Mouse (Mus musculus): ENCODE measurements around the gene Kcnk12.

DNA sequence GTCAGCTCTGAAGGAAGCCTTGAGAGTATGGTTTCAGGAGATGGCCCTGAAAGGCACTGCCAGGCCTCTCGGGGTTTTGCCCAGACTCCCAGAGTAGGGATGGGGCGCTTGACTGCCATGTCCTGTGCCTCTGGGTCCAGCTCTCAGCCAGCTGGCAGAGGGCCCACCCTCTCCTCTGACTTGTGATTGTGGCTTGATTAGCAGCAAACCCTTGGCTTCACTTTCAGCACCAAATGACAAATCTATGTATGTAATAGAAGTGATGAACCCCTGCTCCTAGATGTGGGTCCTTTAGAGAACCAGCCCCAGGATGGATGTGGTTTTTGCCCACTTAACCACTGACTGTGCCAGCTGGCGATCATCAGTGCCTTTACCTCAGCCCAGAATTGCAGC lies 2.1 kb upstream of the Kcnk12 start:
- no peak for TF ChIP-seq POLR2A (IDR thresholded peaks at IDR 0.05; ENCODE audit: borderline replicate concordance, extremely low read depth, insufficient read depth, insufficient read length, poor library complexity, severe bottlenecking)
- TF ChIP-seq CTCF (IDR thresholded peaks at IDR 0.05; ENCODE audit: borderline replicate concordance, extremely low read depth, insufficient read depth, insufficient read length) = no peak

Data from brain, embryonic 14.5 days (tissue).